Mouse (Mus musculus): Measurements from ENCODE around the gene Disp1.

GRCm38 (mm10) chr1:183146795-183147194 lies 74.5 kb downstream of the Disp1 start:
- no peak for TF ChIP-seq CTCF (IDR thresholded peaks at IDR 0.05; ENCODE audit: control insufficient read depth, insufficient read depth, insufficient read length)
- TF ChIP-seq FOSL1 (IDR thresholded peaks at IDR 0.05; ENCODE audit: insufficient read depth, low read length, poor library complexity, severe bottlenecking): no peak
- TF ChIP-seq MAX (IDR thresholded peaks at IDR 0.05): no peak
- TF ChIP-seq MYOD1 (IDR thresholded peaks at IDR 0.05; ENCODE audit: control insufficient read depth, insufficient read length, low read depth): no peak
- TF ChIP-seq MYOG (IDR thresholded peaks at IDR 0.05; ENCODE audit: control insufficient read depth, extremely low read depth, insufficient read length): no peak
- no peak for TF ChIP-seq CEBPB (IDR thresholded peaks at IDR 0.05; ENCODE audit: low read depth)
- no peak for TF ChIP-seq USF1 (IDR thresholded peaks at IDR 0.05; ENCODE audit: low read depth)

All from C2C12 (cell line).